Mouse (Mus musculus): ENCODE data around the gene Fgl2.

- TF ChIP-seq CTCF (conservative IDR thresholded peaks at IDR 0.05; ENCODE audit: insufficient read depth, insufficient read length, low read depth, low read length) (no peak), POLR2A (IDR thresholded peaks at IDR 0.05; ENCODE audit: low read depth, low read length) (no peak)
These were observed 12.5 kb downstream of the Fgl2 start for GRCm38 (mm10) chr5:21384976-21385375.
